Mouse (Mus musculus) monocyte, adult 2 months (primary cell): ENCODE measurements at regions not wholly inside any gene's neighbourhood (a gene's known extent, or its start where the extent isn't known, plus 50 kb on each side); places are given as distances from the start of the nearest gene placed in this dataset.

Experiments used
- DNase-seq, 2 experiments: peaks; one replicate each; pipeline ENCODE4 v3.0.0; 2022; ENCODE audit warnings: low spot score in 2 of 2, low read depth in 1 of 2

- DNase-seq: no peak
Measured at GRCm38 (mm10) chr10:67819534-67819933, 92.9 kb downstream of the Zfp365 start.

- DNase-seq: no peak
Measured at GRCm38 (mm10) chr10:67813901-67814300, 98.6 kb downstream of the Zfp365 start.

- DNase-seq: no peak
Measured at GRCm38 (mm10) chr10:67805131-67805530, 107.3 kb downstream of the Zfp365 start.

- DNase-seq: peak; percentile 11 to 17
Measured at GRCm38 (mm10) chr10:67804637-67805036, 107.8 kb downstream of the Zfp365 start.

- peak in 1 of 2 experiments; percentile 17 for DNase-seq
Measured at GRCm38 (mm10) chr10:67802156-67802555, 110.3 kb downstream of the Zfp365 start.

- no peak for DNase-seq
Measured at GRCm38 (mm10) chr10:67801619-67802018, 110.8 kb downstream of the Zfp365 start.

GRCm38 (mm10) chr10:67798991-67799390 is 113.5 kb downstream of the Zfp365 start:
- DNase-seq: no peak

- DNase-seq: no peak
Measured at GRCm38 (mm10) chr10:67793206-67793605, 119.3 kb downstream of the Zfp365 start.

GRCm38 (mm10) chr10:67789651-67790050 is 122.8 kb downstream of the Zfp365 start:
- no peak for DNase-seq

GRCm38 (mm10) chr10:67788116-67788515 is 124.3 kb downstream of the Zfp365 start:
- no peak for DNase-seq

GRCm38 (mm10) chr10:67785563-67785962 is 126.9 kb downstream of the Zfp365 start:
- no peak for DNase-seq

- no peak for DNase-seq
Measured at GRCm38 (mm10) chr10:67778341-67778740, 134.1 kb downstream of the Zfp365 start.

GRCm38 (mm10) chr10:67777721-67778120 is 134.7 kb downstream of the Zfp365 start:
- DNase-seq: no peak

GRCm38 (mm10) chr10:67776851-67777250 is 135.6 kb downstream of the Zfp365 start:
- no peak for DNase-seq

GRCm38 (mm10) chr10:67771796-67772195 is 140.7 kb downstream of the Zfp365 start:
- DNase-seq: no peak

GRCm38 (mm10) chr10:67766099-67766498 is 146.4 kb downstream of the Zfp365 start:
- peak in 1 of 2 experiments; percentile 24 for DNase-seq

- peak; percentile 11 to 20 for DNase-seq
Measured at GRCm38 (mm10) chr10:67760424-67760823, 152.0 kb downstream of the Zfp365 start.

GRCm38 (mm10) chr10:67748121-67748520 is 164.3 kb downstream of the Zfp365 start:
- no peak for DNase-seq

GRCm38 (mm10) chr10:67747461-67747860 is 165.0 kb downstream of the Zfp365 start:
- DNase-seq: no peak

GRCm38 (mm10) chr10:67746140-67746539 is 166.3 kb downstream of the Zfp365 start:
- no peak for DNase-seq

- DNase-seq: no peak
Measured at GRCm38 (mm10) chr10:67743561-67743960, 168.9 kb downstream of the Zfp365 start.

GRCm38 (mm10) chr10:67742824-67743223 is 169.6 kb downstream of the Zfp365 start:
- DNase-seq: no peak

GRCm38 (mm10) chr10:67742305-67742704 is 170.2 kb downstream of the Zfp365 start:
- no peak for DNase-seq

- no peak for DNase-seq
Measured at GRCm38 (mm10) chr10:67739199-67739598, 173.3 kb downstream of the Zfp365 start.
